23 mouse cellular contexts compared by ENCODE assay signal in genomic region chr19:10733501-10734127, GRCm38 (mm10). TPM values are rescaled to one million over a fixed set of nuclear protein-coding genes. Genes with fewer than 3 reads are reported as not detected.
DNase-seq lines count a peak whose midpoint lies in the region; ATAC-seq and TF ChIP-seq lines count a peak whose summit lies in the region.
"Had no signal": no experiment of that assay in that cellular context is flagged by ENCODE, and none has a peak within 500 bp of the region (broad histone marks: within the 10 kb centered on the region; RNA-seq: fewer than 3 reads in every experiment).

No protein-coding gene starts in this region.

- intact Hi-C loops in heart, adult 2 months (cut with DNase I), result no loop called here
- intact Hi-C loops in gastrocnemius, postnatal 14 days (cut with DNase I; ENCODE audit: low total_unique reads), result no loop called here

- DNase-seq in cerebellum, adult 18-20 months, result peak; percentile 40 to 54
- no peak for DNase-seq in cerebellum, adult 8-10 months
- DNase-seq in heart, adult 2 months, result peak in 1 of 2 experiments; percentile 53
- DNase-seq in CD4-positive helper T cell, adult 2 months (ENCODE audit: low read depth, low spot score), result peak; percentile 24
- DNase-seq in gastrocnemius, postnatal 14 days, result peak; percentile 66
- DNase-seq in adipocyte (ENCODE audit: low spot score), result no peak
- DNase-seq: adrenal gland, postnatal 36 days; cerebellum, postnatal 10 days; embryo, embryonic 11 days; kidney, adult 18-20 months; kidney, postnatal 14 days; lung, adult 2 months; right cerebral cortex, postnatal 4 days had no signal

- H3K4me3 ChIP-seq in heart, adult 2 months, result no peak overlapping the region
- H3K4me3 ChIP-seq in heart, embryonic 12.5 days, result no peak overlapping the region
- H3K4me3 ChIP-seq: embryonic facial prominence, embryonic 15.5 days; hindbrain, embryonic 10.5 days; megakaryocyte, embryonic 14.5 days had no signal

- 63% methylated on average over 10 of the region's 10 CpGs for WGBS in heart, adult 2 months
- WGBS in heart, embryonic 12.5 days, result 69% methylated on average over 10 of the region's 10 CpGs

- H3K4me1 ChIP-seq in heart, adult 2 months (ENCODE audit: control insufficient read depth, insufficient read depth, low read length), result no peaks in the 10 kb centered on the region
- H3K4me1 ChIP-seq in heart, embryonic 12.5 days (replicated peaks), result no peaks in the 10 kb centered on the region; the same call in 1 of the 2 replicates
- H3K4me1 ChIP-seq: hindbrain, embryonic 10.5 days had no signal

- no peak for TF ChIP-seq EP300 in heart, adult 2 months (IDR thresholded peaks at IDR 0.05; ENCODE audit: insufficient read depth, low read depth, low read length)

- H3K27ac ChIP-seq in heart, adult 2 months, result peak overlapping the region; percentile 21
- H3K27ac ChIP-seq in heart, embryonic 12.5 days (ENCODE audit: poor library complexity, severe bottlenecking), result no peak overlapping the region
- H3K27ac ChIP-seq: embryonic facial prominence, embryonic 15.5 days; hindbrain, embryonic 10.5 days had no signal

- H3K9ac ChIP-seq in heart, adult 2 months (ENCODE audit: low read depth, low read length), result no peak overlapping the region
- no peak overlapping the region for H3K9ac ChIP-seq in heart, embryonic 12.5 days
- H3K9ac ChIP-seq: embryonic facial prominence, embryonic 15.5 days had no signal

- no peaks in the 10 kb centered on the region for H3K36me3 ChIP-seq in heart, adult 2 months (ENCODE audit: control insufficient read depth, insufficient read depth, low read length)
- no peaks in the 10 kb centered on the region for H3K36me3 ChIP-seq in heart, embryonic 12.5 days
- H3K36me3 ChIP-seq: embryonic facial prominence, embryonic 15.5 days; G1E; hindbrain, embryonic 10.5 days had no signal

- no peak for TF ChIP-seq POLR2A in heart, adult 2 months (IDR thresholded peaks at IDR 0.05; ENCODE audit: insufficient read depth, low read depth, low read length)

- ATAC-seq in heart, embryonic 12.5 days (ENCODE audit: insufficient number of reproducible peaks, low FRiP score), result no peak
- no peak for ATAC-seq in activated CD4-positive, CD25-positive, alpha-beta regulatory T cell, adult 4 months
- ATAC-seq: midbrain, embryonic 16.5 days had no signal

- H3K79me2 ChIP-seq in heart, adult 2 months (replicated peaks; ENCODE audit: control insufficient read depth, insufficient read depth, low read length), result no peaks in the 10 kb centered on the region

- H3K27me3 ChIP-seq in heart, adult 2 months (ENCODE audit: control insufficient read depth, insufficient read depth, low read length), result no peaks in the 10 kb centered on the region
- H3K27me3 ChIP-seq in heart, embryonic 12.5 days (replicated peaks), result no peaks in the 10 kb centered on the region
- H3K27me3 ChIP-seq: embryonic facial prominence, embryonic 15.5 days had no signal

- TF ChIP-seq CTCF in heart, adult 2 months (IDR thresholded peaks at IDR 0.05), result no peak

- H3K4me2 ChIP-seq in heart, embryonic 12.5 days, result no peak overlapping the region
- H3K4me2 ChIP-seq: embryonic facial prominence, embryonic 15.5 days; liver, embryonic 11.5 days had no signal

- H3K9me3 ChIP-seq in heart, embryonic 12.5 days (replicated peaks), result no peaks in the 10 kb centered on the region
- H3K9me3 ChIP-seq: embryonic facial prominence, embryonic 15.5 days; G1E; hindbrain, embryonic 10.5 days; megakaryocyte, embryonic 14.5 days had no signal

RNA-seq across cellular contexts. Expression of gene Cd5, which starts 5.2 kb away (rescaled TPM):
- under 1 TPM; 0.11 to 0.26 TPM for total RNA-seq in heart, adult 2 months (2021)
- 0.35 and 0.80 TPM in 2 replicates for polyA plus RNA-seq in heart, adult 2 months (2012; rRNA removed)
- 0.19 and 0.55 TPM in 2 replicates for polyA plus RNA-seq in heart, embryonic 12.5 days (2016; fragmentation: Nextera tagmentation; extraction: Ambion mirVana)
- total RNA-seq in gastrocnemius, postnatal 14 days (2021), result not detected
- 100 to 1,000 TPM; 406 to 482 TPM for polyA plus RNA-seq in activated CD4-positive, CD25-positive, alpha-beta regulatory T cell, adult 4 months (2017; shearing (Covaris generic))
- polyA plus RNA-seq: G1E; limb, embryonic 11.5 days; liver, embryonic 11.5 days had no signal

RNA-seq across cellular contexts. Expression of gene Vps37c, which starts 45.1 kb away (rescaled TPM):
- 10 to 100 TPM; 18.6 to 20.7 TPM for total RNA-seq in heart, adult 2 months (2021)
- polyA plus RNA-seq in heart, adult 2 months (2012; rRNA removed), result 23.7 and 24.6 TPM in 2 replicates
- 29.0 and 31.2 TPM in 2 replicates for polyA plus RNA-seq in heart, embryonic 12.5 days (2016; fragmentation: Nextera tagmentation; extraction: Ambion mirVana)
- total RNA-seq in gastrocnemius, postnatal 14 days (2021), result 10 to 100 TPM; 15.2 to 22.0 TPM
- 10 to 100 TPM; 11.1 to 13.2 TPM for polyA plus RNA-seq in activated CD4-positive, CD25-positive, alpha-beta regulatory T cell, adult 4 months (2017; shearing (Covaris generic))

RNA-seq across cellular contexts. Expression of gene Pga5, which starts 55.7 kb away (rescaled TPM):
- total RNA-seq in heart, adult 2 months (2021), result not detected
- not detected in 2 replicates for polyA plus RNA-seq in heart, adult 2 months (2012; rRNA removed)
- not detected in 2 replicates for polyA plus RNA-seq in heart, embryonic 12.5 days (2016; fragmentation: Nextera tagmentation; extraction: Ambion mirVana)
- total RNA-seq in gastrocnemius, postnatal 14 days (2021), result not detected
- not detected for polyA plus RNA-seq in activated CD4-positive, CD25-positive, alpha-beta regulatory T cell, adult 4 months (2017; shearing (Covaris generic))
- total RNA-seq: adrenal gland, postnatal 36 days; neutrophil, adult 5-6 weeks had no signal
- polyA plus RNA-seq: embryonic facial prominence, embryonic 15.5 days; hindbrain, embryonic 10.5 days; limb, embryonic 11.5 days; liver, embryonic 11.5 days; lung, adult 2 months; midbrain, embryonic 16.5 days had no signal

Comparison
In these comparisons a context has a peak if more than half of its experiments do, and no peak if none do; other contexts are left out.
1. DNase-seq: peak in cerebellum, adult 18-20 months (2 of 2), CD4-positive helper T cell, adult 2 months (single experiment) and gastrocnemius, postnatal 14 days (single experiment); none in cerebellum, adult 8-10 months (single experiment) and adipocyte (single experiment).
2. RNA of gene Cd5, which starts 5.2 kb away (polyA plus RNA-seq): 406 to 482 TPM in activated CD4-positive, CD25-positive, alpha-beta regulatory T cell, adult 4 months; 0.35 to 0.80 TPM in heart, adult 2 months and 0.19 to 0.55 TPM in heart, embryonic 12.5 days; every median in the first group is over 100 times any median in the second.